Mouse (Mus musculus) bone marrow macrophage, adult 2 months (primary cell): Measurements from ENCODE around the gene Filip1.

Source experiments
- CTCF ChIP-seq: IDR thresholded peaks from 2 replicates; pipeline ENCODE4 v1.5.1; 2012; ENCODE audit warnings: low read depth, mild to moderate bottlenecking, low read length, moderate library complexity
- POLR2A ChIP-seq: IDR thresholded peaks from 2 replicates; pipeline ENCODE4 v1.6.1; 2012; ENCODE audit warnings: mild to moderate bottlenecking, low read depth, low read length, borderline replicate concordance

DNA sequence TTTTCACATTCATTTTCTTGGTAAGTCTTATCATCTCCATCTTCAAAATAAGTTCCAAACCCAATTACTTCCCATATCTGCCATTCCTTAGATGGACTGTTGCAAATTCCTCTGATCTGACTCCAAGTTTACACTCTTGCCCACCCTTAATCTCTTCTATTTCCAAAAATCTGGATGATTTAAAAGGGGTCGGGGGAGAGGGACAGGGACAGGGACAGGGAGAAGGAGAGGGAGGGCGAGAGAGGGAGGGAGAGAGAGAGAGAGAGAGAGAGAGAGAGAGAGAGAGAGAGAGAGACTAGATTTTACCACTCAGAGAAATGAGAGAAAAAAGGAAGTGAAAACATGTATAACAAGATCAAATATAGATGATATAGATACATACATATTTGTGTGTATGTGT, 188.8 kb downstream of the Filip1 start:
- TF ChIP-seq CTCF (no peak), POLR2A (no peak)
